Mouse (Mus musculus) kidney, adult 2 months (tissue): ENCODE measurements at regions not wholly inside any gene's neighbourhood (a gene's known extent, or its start where the extent isn't known, plus 50 kb on each side); places are given as distances from the start of the nearest gene placed in this dataset.
A peak's percentile ranks its signal among the peaks of the same experiment; 100 is the strongest.

Experiments
- DNase-seq: peaks from one replicate; pipeline ENCODE4 v3.0.0; 2021
- H3K27ac ChIP-seq: fragments of 200-500 bp; 2 replicates; pipeline ENCODE4 v1.5.1; 2012; ENCODE audit warnings: low read depth, low read length, control low read depth, inconsistent platforms; ENCODE audit not compliant: insufficient read depth
- H3K27me3 ChIP-seq: fragments of 200-500 bp; replicated peaks from 2 replicates; pipeline ENCODE4 v1.6.1; 2012; ENCODE audit warnings: mild to moderate bottlenecking, moderate library complexity, low read length, inconsistent platforms; ENCODE audit not compliant: control insufficient read depth, insufficient read depth
- H3K36me3 ChIP-seq: fragments of 200-500 bp; 2 replicates; pipeline ENCODE4 v1.6.1; 2012; ENCODE audit warnings: mild to moderate bottlenecking, moderate library complexity, low read length, inconsistent platforms; ENCODE audit not compliant: control insufficient read depth, insufficient read depth
- H3K4me1 ChIP-seq: fragments of 200-500 bp; 2 replicates; pipeline ENCODE4 v1.6.1; 2011; ENCODE audit warnings: low read length; ENCODE audit not compliant: control insufficient read depth, insufficient read depth
- H3K4me3 ChIP-seq: fragments of 200-500 bp; 2 replicates; pipeline ENCODE4 v1.5.1; 2011; ENCODE audit warnings: mild to moderate bottlenecking, low read depth, low read length, control low read depth; ENCODE audit not compliant: insufficient read depth
- CTCF ChIP-seq: fragments of 200-500 bp; conservative IDR thresholded peaks from 2 replicates; pipeline ENCODE4 v1.5.1; 2011; ENCODE audit warnings: low read depth, mild to moderate bottlenecking, control low read depth, low read length, moderate library complexity, mixed read lengths; ENCODE audit not compliant: insufficient read depth, insufficient read length
- POLR2A ChIP-seq: fragments of 200-500 bp; IDR thresholded peaks from one replicate; pipeline ENCODE4 v1.6.1; 2011; ENCODE audit warnings: low read depth, low read length, control low read depth
- WGBS: fragments of 180-500 bp; shearing (Covaris S2); methylation state at CpG from one replicate; pipeline ENCODE4 v1.1.7; 2018; 5-methylcytosine and 5-hydroxymethylcytosine counted together

DNA sequence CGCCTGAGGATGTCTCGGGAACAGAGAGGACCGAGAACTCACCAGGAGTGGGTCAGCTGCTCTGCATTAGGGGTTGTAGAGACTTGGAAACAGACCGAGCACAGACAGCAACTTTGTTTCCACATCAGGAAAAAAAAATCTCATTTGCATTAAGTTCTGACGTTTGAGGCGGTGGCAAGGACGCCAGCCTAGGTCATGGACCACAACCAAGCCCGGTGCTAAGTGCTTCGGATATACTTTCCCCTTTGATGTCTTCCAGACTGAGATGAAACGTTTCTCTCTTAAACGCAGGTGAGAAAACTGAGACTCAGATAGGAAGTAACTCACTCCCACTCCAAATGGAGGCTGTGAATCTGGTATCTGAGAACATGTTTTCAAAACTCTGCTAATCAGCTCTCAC is 169.9 kb downstream of the Fam43a start:
- TF ChIP-seq POLR2A (no peak), CTCF (no peak)
- WGBS = 35% methylated on average over 11 of the region's 11 CpGs
- H3K27me3 ChIP-seq = no peaks in the 10 kb centered on the region
- 0 out of 2 replicates have a peak overlapping the region, but pooled peaks have one; percentile 48 for H3K27ac ChIP-seq
- no peaks in the 10 kb centered on the region for H3K4me1 ChIP-seq
- H3K4me3 ChIP-seq = no peak overlapping the region
- no peak for DNase-seq
- H3K36me3 ChIP-seq = no peaks in the 10 kb centered on the region

DNA sequence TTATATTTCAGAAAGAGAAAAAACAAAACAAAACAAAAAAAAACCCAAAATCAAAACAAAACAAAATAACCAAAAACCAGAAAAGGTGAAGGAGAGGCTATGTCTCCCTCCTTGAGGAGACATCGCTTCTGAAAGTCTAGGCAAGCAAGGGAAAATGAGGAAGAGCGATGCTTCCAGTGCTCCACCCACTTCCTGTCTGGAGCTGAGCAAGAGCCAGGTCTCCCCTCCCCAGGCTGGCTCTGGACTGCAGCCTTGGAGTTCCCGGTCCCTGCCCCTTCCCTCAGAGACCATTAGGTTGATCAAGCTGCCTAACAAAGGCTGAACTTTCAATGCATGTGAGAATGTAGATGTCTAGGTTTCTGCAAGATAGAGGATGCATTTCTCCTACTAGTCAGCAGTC is 173.3 kb downstream of the Fam43a start:
- WGBS = 63% methylated on average over 3 of the region's 3 CpGs

DNA sequence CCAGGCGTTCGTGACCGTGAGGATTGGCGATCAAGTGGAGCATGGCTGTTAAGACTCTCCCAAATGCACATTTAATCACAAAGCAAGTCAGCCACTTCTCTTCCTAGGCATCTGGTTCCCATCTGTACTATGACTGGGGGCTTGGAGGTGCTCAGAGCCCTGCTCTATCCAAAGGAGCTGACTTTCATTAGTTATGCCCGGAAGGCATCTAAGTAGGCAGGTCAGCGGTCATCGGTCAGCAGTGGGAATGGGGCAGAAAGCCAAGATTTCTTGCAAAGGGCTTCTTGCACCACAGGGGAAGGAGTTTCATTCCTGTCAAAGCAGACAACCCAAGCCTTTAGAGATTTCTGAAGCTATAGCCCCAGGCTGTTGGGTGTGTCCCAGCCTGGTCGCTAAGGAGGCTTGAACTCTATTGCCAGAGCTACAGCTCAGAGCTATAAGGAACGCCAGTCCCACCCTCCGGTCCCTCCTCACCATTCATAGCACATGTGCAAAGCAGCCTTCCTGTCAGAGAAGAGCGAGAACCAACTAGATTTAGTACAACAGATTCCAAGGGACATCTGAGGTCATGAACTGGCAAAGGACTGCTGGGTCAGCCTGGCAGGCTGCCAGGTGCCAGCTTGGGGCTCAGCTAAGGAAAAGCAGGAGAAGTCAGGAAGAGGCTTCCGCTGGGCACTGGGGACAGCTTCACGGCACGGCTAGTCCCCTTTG is 175.6 kb downstream of the Fam43a start:
- TF ChIP-seq POLR2A (no peak), CTCF (no peak)
- H3K4me3 ChIP-seq = no peak overlapping the region
- whole genome bisulfite sequencing = 33% methylated on average over 14 of the region's 14 CpGs

More for the DNA sequence above, 173.3 kb downstream of the Fam43a start:
- Histone ChIP-seq H3K27ac (no peak overlapping the region), H3K27me3 (no peaks in the 10 kb centered on the region), H3K36me3 (no peaks in the 10 kb centered on the region), H3K4me1 (0 out of 2 replicates have a peak, but pooled peaks cover 9% of the 10 kb centered on the region), H3K4me3 (no peak overlapping the region)
- TF ChIP-seq POLR2A = no peak
- TF ChIP-seq CTCF = no peak
- DNase-seq = peak; percentile 70

DNA sequence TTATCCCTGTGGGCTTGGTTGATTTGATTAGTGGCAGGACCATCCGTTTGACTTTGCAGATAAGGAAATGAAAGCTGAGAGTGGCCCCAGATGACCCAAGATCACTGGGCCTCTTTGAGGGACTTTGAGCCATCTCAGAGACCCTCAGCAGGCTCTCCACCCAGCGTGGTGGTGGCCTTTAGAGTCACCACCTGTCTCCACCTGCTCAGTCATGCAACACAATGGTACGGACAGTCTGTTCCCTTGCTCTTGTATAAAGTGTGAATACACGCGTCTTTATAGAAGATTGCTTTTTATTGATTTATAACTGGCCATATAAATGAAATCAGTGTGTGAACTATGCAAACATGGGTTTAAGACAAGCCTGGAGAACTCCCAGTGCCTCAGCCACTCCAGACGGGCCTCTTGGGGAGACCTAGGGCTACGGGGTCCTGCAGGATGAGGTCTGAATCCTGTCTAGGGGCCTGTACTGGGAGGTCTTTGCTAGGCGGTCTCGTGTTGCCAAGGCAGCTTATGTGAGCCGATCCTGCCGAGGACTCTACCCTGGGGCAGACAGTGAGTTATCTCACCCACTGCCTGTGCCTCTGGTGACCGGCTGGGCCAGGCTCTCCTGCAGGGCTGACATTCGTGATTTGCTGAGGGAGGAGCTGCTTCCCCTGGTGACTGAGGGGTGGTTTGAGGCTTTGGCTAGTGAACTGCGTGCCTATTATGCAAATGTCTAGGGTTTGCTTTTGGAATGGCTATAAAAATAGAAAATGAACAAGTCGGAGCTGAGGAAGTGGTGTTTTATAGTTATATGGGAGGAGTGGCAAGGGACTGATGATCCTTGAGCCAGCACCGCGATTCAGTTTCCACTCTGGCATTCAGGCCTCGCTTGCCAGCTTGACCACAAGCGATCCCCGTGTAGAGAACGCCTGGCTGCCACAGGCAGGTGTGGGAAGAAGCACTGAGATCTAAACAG is 176.5 kb downstream of the Fam43a start:
- 0 out of 2 replicates have a peak, but pooled peaks cover 9% of the 10 kb centered on the region for H3K4me1 ChIP-seq
- H3K4me3 ChIP-seq = no peak overlapping the region
- H3K27ac ChIP-seq = peak overlapping the region; percentile 39; the same call in 1 of the 2 replicates
- H3K27me3 ChIP-seq = no peaks in the 10 kb centered on the region
- peak; percentile 51 for DNase-seq
- WGBS = 39% methylated on average over 21 of the region's 21 CpGs
- TF ChIP-seq CTCF (no peak), POLR2A (no peak)
- H3K36me3 ChIP-seq = no peaks in the 10 kb centered on the region

More for the DNA sequence above, 175.6 kb downstream of the Fam43a start:
- DNase-seq = peak; percentile 82
- H3K27me3 ChIP-seq = no peaks in the 10 kb centered on the region
- H3K36me3 ChIP-seq = no peaks in the 10 kb centered on the region
- H3K27ac ChIP-seq = peak overlapping the region; percentile 39
- H3K4me1 ChIP-seq = 0 out of 2 replicates have a peak, but pooled peaks cover 9% of the 10 kb centered on the region

DNA sequence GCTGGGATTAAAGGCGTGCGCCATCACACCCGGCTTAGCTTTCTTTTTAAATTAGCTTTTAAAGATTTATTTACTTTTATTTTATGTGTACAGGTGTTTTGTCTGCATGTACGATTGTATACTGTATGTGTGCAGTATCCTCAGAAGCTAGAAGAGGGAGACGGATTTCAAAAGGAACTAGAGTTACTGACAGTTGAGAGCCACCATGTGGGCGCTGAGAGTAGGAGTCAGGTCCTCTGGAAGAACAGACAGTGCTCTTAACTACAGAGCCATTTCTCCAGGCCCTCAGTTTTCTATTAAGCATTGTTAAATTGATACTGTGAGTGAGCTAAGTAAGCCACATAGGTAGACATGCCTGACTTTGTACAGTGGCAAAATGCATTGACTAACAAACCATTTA is 177.9 kb downstream of the Fam43a start:
- Histone ChIP-seq H3K27me3 (no peaks in the 10 kb centered on the region), H3K27ac (no peak overlapping the region), H3K4me1 (0 out of 2 replicates have a peak, but pooled peaks cover 9% of the 10 kb centered on the region), H3K36me3 (no peaks in the 10 kb centered on the region), H3K4me3 (no peak overlapping the region)
- 93% methylated on average over 6 of the region's 6 CpGs for WGBS
- no peak for TF ChIP-seq CTCF
- no peak for TF ChIP-seq POLR2A
- DNase-seq = no peak

DNA sequence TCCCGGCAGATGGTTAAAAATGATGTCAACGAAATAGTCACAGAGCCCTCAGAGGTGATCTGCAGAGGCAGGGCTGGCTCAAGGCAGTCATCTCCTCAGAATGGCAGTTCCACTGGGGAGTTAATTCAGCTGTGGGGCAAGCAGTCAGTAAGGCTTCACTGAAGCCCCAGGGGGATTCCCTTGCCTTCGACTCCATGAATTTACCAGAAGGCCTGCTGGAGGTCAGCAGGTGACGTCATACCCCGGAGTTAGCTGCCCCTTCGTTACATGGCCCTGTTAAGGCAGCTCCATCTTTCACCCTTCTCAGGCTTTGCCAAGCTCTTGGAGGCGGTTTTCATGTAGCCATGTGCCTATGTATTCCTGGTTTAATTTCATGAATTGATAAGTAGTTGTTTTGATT is 178.6 kb downstream of the Fam43a start:
- H3K4me1 ChIP-seq = 0 out of 2 replicates have a peak, but pooled peaks cover 9% of the 10 kb centered on the region
- no peaks in the 10 kb centered on the region for H3K27me3 ChIP-seq
- no peak overlapping the region for H3K27ac ChIP-seq
- no peak for TF ChIP-seq CTCF
- no peak for TF ChIP-seq POLR2A
- no peak for DNase-seq
- no peaks in the 10 kb centered on the region for H3K36me3 ChIP-seq
- WGBS = 82% methylated on average over 7 of the region's 7 CpGs
- no peak overlapping the region for H3K4me3 ChIP-seq
